Mouse (Mus musculus) embryo, embryonic 11 days (tissue): ENCODE measurements at regions not wholly inside any gene's neighbourhood (a gene's known extent, or its start where the extent isn't known, plus 50 kb on each side); places are given as distances from the start of the nearest gene placed in this dataset.

Source experiments
- DNase-seq: peaks from one replicate; pipeline ENCODE4 v3.0.0-alpha.2; 2015

GRCm38 (mm10) chr14:120102010-120102748, 59.9 kb upstream of the Oxgr1 start:
- DNase-seq, result peak; percentile 19

- no peak for DNase-seq
Observed at GRCm38 (mm10) chr14:120102749-120103142, 60.5 kb upstream of the Oxgr1 start.

- no peak for DNase-seq
Observed at GRCm38 (mm10) chr14:120109846-120110245, 67.6 kb upstream of the Oxgr1 start.

GRCm38 (mm10) chr14:120113316-120113715, 71.1 kb upstream of the Oxgr1 start:
- no peak for DNase-seq

- DNase-seq, result no peak
Observed at GRCm38 (mm10) chr14:120118582-120118981, 76.3 kb upstream of the Oxgr1 start.

GRCm38 (mm10) chr14:120119094-120119501, 76.9 kb upstream of the Oxgr1 start:
- DNase-seq, result no peak

- no peak for DNase-seq
Observed at GRCm38 (mm10) chr14:120119506-120119905, 77.3 kb upstream of the Oxgr1 start.

- no peak for DNase-seq
Observed at GRCm38 (mm10) chr14:120120261-120120660, 78.0 kb upstream of the Oxgr1 start.

GRCm38 (mm10) chr14:120125315-120125714, 83.1 kb upstream of the Oxgr1 start:
- DNase-seq, result no peak

GRCm38 (mm10) chr14:120127481-120127880, 85.2 kb upstream of the Oxgr1 start:
- DNase-seq, result no peak

GRCm38 (mm10) chr14:120134346-120135008, 92.2 kb upstream of the Oxgr1 start:
- no peak for DNase-seq

GRCm38 (mm10) chr14:120135198-120135597, 93.0 kb upstream of the Oxgr1 start:
- DNase-seq, result no peak

GRCm38 (mm10) chr14:120136736-120137135, 94.5 kb upstream of the Oxgr1 start:
- DNase-seq, result no peak

- DNase-seq, result peak; percentile 93
Observed at GRCm38 (mm10) chr14:120137680-120138136, 95.5 kb upstream of the Oxgr1 start.

- no peak for DNase-seq
Observed at GRCm38 (mm10) chr14:120138546-120138945, 96.3 kb upstream of the Oxgr1 start.

- no peak for DNase-seq
Observed at GRCm38 (mm10) chr14:120139256-120139655, 97.0 kb upstream of the Oxgr1 start.

- DNase-seq, result no peak
Observed at GRCm38 (mm10) chr14:120139671-120140071, 97.4 kb upstream of the Oxgr1 start.

- DNase-seq, result no peak
Observed at GRCm38 (mm10) chr14:120140211-120140610, 98.0 kb upstream of the Oxgr1 start.

GRCm38 (mm10) chr14:120140791-120141747, 98.8 kb upstream of the Oxgr1 start:
- no peak for DNase-seq

- peak; percentile 36 for DNase-seq
Observed at GRCm38 (mm10) chr14:120142281-120142680, 100.0 kb upstream of the Oxgr1 start.

- no peak for DNase-seq
Observed at GRCm38 (mm10) chr14:120144451-120144850, 102.2 kb upstream of the Oxgr1 start.

GRCm38 (mm10) chr14:120146312-120146711, 104.1 kb upstream of the Oxgr1 start:
- no peak for DNase-seq
